ENCODE assay signal across 15 mouse cellular contexts in genomic region chr1:157417414-157417813, GRCm38 (mm10). TPM values are rescaled to one million over a fixed set of nuclear protein-coding genes. Genes with fewer than 3 reads are reported as not detected.
DNase-seq lines count a peak whose midpoint lies in the region; ATAC-seq and TF ChIP-seq lines count a peak whose summit lies in the region.
"Had no signal": no experiment of that assay in that cellular context is flagged by ENCODE, and none has a peak within 500 bp of the region (broad histone marks: within the 10 kb centered on the region; RNA-seq: fewer than 3 reads in every experiment).

No protein-coding gene starts in this region.

- no peak overlapping the region for H3K9ac ChIP-seq in forebrain, embryonic 16.5 days (replicated peaks; ENCODE audit: low read depth, low read length)
- H3K9ac ChIP-seq in heart, embryonic 15.5 days = no peak overlapping the region
- no peak overlapping the region for H3K9ac ChIP-seq in lung, embryonic 16.5 days (ENCODE audit: low read length)

- peaks cover 38% of the 10 kb centered on the region for H3K36me3 ChIP-seq in forebrain, embryonic 10.5 days (replicated peaks)
- H3K36me3 ChIP-seq in forebrain, embryonic 16.5 days (ENCODE audit: control insufficient read depth, insufficient read depth) = no peaks in the 10 kb centered on the region; the same call in 1 of the 2 replicates
- peaks cover 9% of the 10 kb centered on the region for H3K36me3 ChIP-seq in heart, embryonic 15.5 days
- peaks cover 4% of the 10 kb centered on the region for H3K36me3 ChIP-seq in lung, embryonic 16.5 days (ENCODE audit: control insufficient read depth, insufficient read depth, low read length)
- H3K36me3 ChIP-seq in small intestine, adult 2 months (ENCODE audit: control insufficient read depth, insufficient read depth, low read length) = no peaks in the 10 kb centered on the region
- no peaks in the 10 kb centered on the region for H3K36me3 ChIP-seq in thymus, adult 2 months (ENCODE audit: control insufficient read depth, insufficient read depth, low read length)

- peak overlapping the region; percentile 78 for H3K27ac ChIP-seq in forebrain, embryonic 10.5 days
- H3K27ac ChIP-seq in forebrain, embryonic 16.5 days (ENCODE audit: low read length) = no peak overlapping the region
- peak overlapping the region; percentile 64 for H3K27ac ChIP-seq in heart, embryonic 15.5 days
- H3K27ac ChIP-seq in lung, embryonic 16.5 days (ENCODE audit: low read length) = peak overlapping the region; percentile 83
- H3K27ac ChIP-seq in small intestine, adult 2 months (ENCODE audit: insufficient read depth, low read depth, low read length) = 0 out of 2 replicates have a peak overlapping the region, but pooled peaks have one; percentile 38
- H3K27ac ChIP-seq in thymus, adult 2 months (ENCODE audit: control insufficient read depth, insufficient read depth, low read length) = no peak overlapping the region

- no peak overlapping the region for H3K4me3 ChIP-seq in forebrain, embryonic 10.5 days
- no peak overlapping the region for H3K4me3 ChIP-seq in forebrain, embryonic 16.5 days (replicated peaks; ENCODE audit: low read length)
- no peak overlapping the region for H3K4me3 ChIP-seq in heart, embryonic 15.5 days
- H3K4me3 ChIP-seq in lung, embryonic 16.5 days (ENCODE audit: low read length) = no peak overlapping the region
- H3K4me3 ChIP-seq in small intestine, adult 2 months (ENCODE audit: low read depth, low read length) = no peak overlapping the region
- H3K4me3 ChIP-seq in thymus, adult 2 months (ENCODE audit: control insufficient read depth, insufficient read depth, low read length) = no peak overlapping the region

- no peak overlapping the region for H3K4me2 ChIP-seq in forebrain, embryonic 16.5 days (ENCODE audit: low read length)
- H3K4me2 ChIP-seq in heart, embryonic 15.5 days = peak overlapping the region; percentile 28; the same call in 1 of the 2 replicates
- no peak overlapping the region for H3K4me2 ChIP-seq in lung, embryonic 16.5 days (ENCODE audit: low read depth, low read length)
- H3K4me2 ChIP-seq: midbrain, embryonic 11.5 days had no signal

- no peaks in the 10 kb centered on the region for H3K9me3 ChIP-seq in forebrain, embryonic 10.5 days
- no peaks in the 10 kb centered on the region for H3K9me3 ChIP-seq in forebrain, embryonic 16.5 days (ENCODE audit: control insufficient read depth, low read length)
- H3K9me3 ChIP-seq in heart, embryonic 15.5 days (replicated peaks) = no peaks in the 10 kb centered on the region
- H3K9me3 ChIP-seq in lung, embryonic 16.5 days (ENCODE audit: control insufficient read depth, low read length) = no peaks in the 10 kb centered on the region

- no peak for DNase-seq in forebrain, embryonic 10.5 days (ENCODE audit: extremely low spot score, low spot score)
- DNase-seq in heart, postnatal 14 days = no peak
- no peak for DNase-seq in lung, postnatal 4 days
- DNase-seq in thymus, adult 2 months = no peak
- DNase-seq: cerebellum, postnatal 36 days; layer of hippocampus, adult 9-11 months; lung, adult 2 months; retina, postnatal 1 day; thymus, adult 18-20 months had no signal

- no peak for TF ChIP-seq CTCF in small intestine, adult 2 months (IDR thresholded peaks at IDR 0.05; ENCODE audit: extremely low read depth, insufficient read length, insufficient replicate concordance, low read depth, low read length)
- TF ChIP-seq CTCF in thymus, adult 2 months (IDR thresholded peaks at IDR 0.05; ENCODE audit: borderline replicate concordance, control insufficient read depth, extremely low read depth, insufficient read depth, low read length, poor library complexity) = no peak

- WGBS in forebrain, embryonic 10.5 days = 60% methylated on average over 3 of the region's 3 CpGs
- WGBS in forebrain, embryonic 16.5 days = 29% methylated on average over 3 of the region's 3 CpGs
- 18% methylated on average over 3 of the region's 3 CpGs for WGBS in heart, embryonic 15.5 days
- 52% methylated on average over 3 of the region's 3 CpGs for WGBS in lung, embryonic 16.5 days
- 73% methylated on average over 3 of the region's 3 CpGs for WGBS in small intestine, adult 2 months
- WGBS in thymus, adult 2 months = 51% methylated on average over 3 of the region's 3 CpGs

- no peak for ATAC-seq in forebrain, embryonic 16.5 days
- no peak for ATAC-seq in heart, embryonic 15.5 days (replicated peaks; ENCODE audit: insufficient number of reproducible peaks, insufficient read depth, low FRiP score, low read depth)
- ATAC-seq in lung, embryonic 16.5 days (ENCODE audit: low read depth) = no peak
- ATAC-seq: inflammation-experienced regulatory T-cells, adult 6 months had no signal

- H3K27me3 ChIP-seq in forebrain, embryonic 10.5 days (ENCODE audit: poor library complexity, severe bottlenecking) = no peaks in the 10 kb centered on the region
- H3K27me3 ChIP-seq in forebrain, embryonic 16.5 days (replicated peaks; ENCODE audit: control insufficient read depth, insufficient read depth, low read length) = no peaks in the 10 kb centered on the region
- no peaks in the 10 kb centered on the region for H3K27me3 ChIP-seq in heart, embryonic 15.5 days
- no peaks in the 10 kb centered on the region for H3K27me3 ChIP-seq in lung, embryonic 16.5 days (ENCODE audit: control insufficient read depth, insufficient read depth, low read depth, low read length)
- H3K27me3 ChIP-seq in small intestine, adult 2 months (ENCODE audit: control insufficient read depth, insufficient read depth, low read length) = no peaks in the 10 kb centered on the region
- H3K27me3 ChIP-seq in thymus, adult 2 months (ENCODE audit: control insufficient read depth, insufficient read depth, low read length) = no peaks in the 10 kb centered on the region

- TF ChIP-seq POLR2A in small intestine, adult 2 months (IDR thresholded peaks at IDR 0.05; ENCODE audit: low read depth, low read length) = no peak
- no peak for TF ChIP-seq POLR2A in thymus, adult 2 months (IDR thresholded peaks at IDR 0.05; ENCODE audit: control insufficient read depth, extremely low read depth, insufficient read depth, low read length, poor library complexity)

- intact Hi-C loops in heart, postnatal 14 days (cut with DNase I) = loop anchor here (2.0 kb wide), 1 partner anchor 31 kb away; no protein-coding TSS in a partner anchor

- H3K4me1 ChIP-seq in forebrain, embryonic 10.5 days = peaks cover 27% of the 10 kb centered on the region
- H3K4me1 ChIP-seq in forebrain, embryonic 16.5 days (replicated peaks; ENCODE audit: control insufficient read depth, insufficient read depth, low read length) = peaks cover 7% of the 10 kb centered on the region
- H3K4me1 ChIP-seq in heart, embryonic 15.5 days (replicated peaks) = peaks cover 21% of the 10 kb centered on the region
- H3K4me1 ChIP-seq in lung, embryonic 16.5 days (replicated peaks; ENCODE audit: control insufficient read depth, insufficient read depth, low read length) = no peaks in the 10 kb centered on the region
- H3K4me1 ChIP-seq in small intestine, adult 2 months (ENCODE audit: control insufficient read depth, insufficient read depth, insufficient read length, low read length) = peaks cover 4% of the 10 kb centered on the region; the same call in 1 of the 2 replicates
- peaks cover 4% of the 10 kb centered on the region; the same call in 1 of the 2 replicates for H3K4me1 ChIP-seq in thymus, adult 2 months (replicated peaks; ENCODE audit: control insufficient read depth, insufficient read depth, low read length)

RNA-seq across cellular contexts. Expression of gene Rasal2, which starts 5.0 kb away (rescaled TPM):
- polyA plus RNA-seq in forebrain, embryonic 10.5 days (2016; fragmentation: Nextera tagmentation; extraction: Ambion mirVana) = 9.5 and 10.2 TPM in 2 replicates
- polyA plus RNA-seq in forebrain, embryonic 16.5 days (2015; fragmentation: Nextera tagmentation; extraction: Ambion mirVana) = 32.9 and 37.6 TPM in 2 replicates
- 16.0 and 17.8 TPM in 2 replicates for polyA plus RNA-seq in heart, embryonic 15.5 days (2015; fragmentation: Nextera tagmentation; extraction: Ambion mirVana)
- total RNA-seq in heart, postnatal 14 days (2021) = 10 to 100 TPM; 33.0 to 36.5 TPM
- 7.5 and 8.5 TPM in 2 replicates for polyA plus RNA-seq in lung, embryonic 16.5 days (2015; fragmentation: Nextera tagmentation; extraction: Ambion mirVana)
- polyA plus RNA-seq in small intestine, adult 2 months (2012; rRNA removed) = 1.0 and 1.4 TPM in 2 replicates
- 1.3 TPM in 2 replicates for polyA plus RNA-seq in thymus, adult 2 months (2012; rRNA removed)

RNA-seq across cellular contexts. Expression of gene Cryzl2, which starts 41.0 kb away (rescaled TPM):
- polyA plus RNA-seq in forebrain, embryonic 10.5 days (2016; fragmentation: Nextera tagmentation; extraction: Ambion mirVana) = 5.5 and 6.7 TPM in 2 replicates
- 4.7 and 6.3 TPM in 2 replicates for polyA plus RNA-seq in forebrain, embryonic 16.5 days (2015; fragmentation: Nextera tagmentation; extraction: Ambion mirVana)
- polyA plus RNA-seq in heart, embryonic 15.5 days (2015; fragmentation: Nextera tagmentation; extraction: Ambion mirVana) = 27.1 and 30.5 TPM in 2 replicates
- total RNA-seq in heart, postnatal 14 days (2021) = 10 to 100 TPM; 11.8 to 14.3 TPM
- 15.6 and 17.6 TPM in 2 replicates for polyA plus RNA-seq in lung, embryonic 16.5 days (2015; fragmentation: Nextera tagmentation; extraction: Ambion mirVana)
- polyA plus RNA-seq in small intestine, adult 2 months (2012; rRNA removed) = 2.4 and 3.5 TPM in 2 replicates
- 6.6 and 8.4 TPM in 2 replicates for polyA plus RNA-seq in thymus, adult 2 months (2012; rRNA removed)

Comparison
In these comparisons a context has a peak if more than half of its experiments do, and no peak if none do; other contexts are left out.
1. H3K27ac ChIP-seq: peak in forebrain, embryonic 10.5 days (single experiment), heart, embryonic 15.5 days (single experiment), lung, embryonic 16.5 days (single experiment) and small intestine, adult 2 months (single experiment); none in forebrain, embryonic 16.5 days (single experiment) and thymus, adult 2 months (single experiment).